Mouse (Mus musculus): ENCODE results near the gene Myo3b.

Myo3b gene

GRCm38 (mm10) chr2:70261703-70262564, 223.0 kb downstream of the Myo3b start:
- in situ Hi-C loops (cut with MboI, MseI) = no loop called here

GRCm38 (mm10) chr2:70262565-70263082, 223.7 kb downstream of the Myo3b start:
- in situ Hi-C loops (cut with MboI, MseI) = no loop called here

GRCm38 (mm10) chr2:70278425-70279277, 239.7 kb downstream of the Myo3b start:
- in situ Hi-C loops (cut with MboI, MseI) = no loop called here

GRCm38 (mm10) chr2:70284109-70284508, 245.2 kb downstream of the Myo3b start:
- in situ Hi-C loops (cut with MboI, MseI) = no loop called here

GRCm38 (mm10) chr2:70291063-70291462, 252.1 kb downstream of the Myo3b start:
- in situ Hi-C loops (cut with MboI, MseI) = no loop called here

- in situ Hi-C loops (cut with MboI, MseI) = no loop called here
Measured at GRCm38 (mm10) chr2:70292776-70293175, 253.8 kb downstream of the Myo3b start.

- in situ Hi-C loops (cut with MboI, MseI) = no loop called here
Measured at GRCm38 (mm10) chr2:70302905-70303304, 264.0 kb downstream of the Myo3b start.

- in situ Hi-C loops (cut with MboI, MseI) = no loop called here
Measured at GRCm38 (mm10) chr2:70315125-70315524, 276.2 kb downstream of the Myo3b start.

GRCm38 (mm10) chr2:70315734-70316133, 276.8 kb downstream of the Myo3b start:
- in situ Hi-C loops (cut with MboI, MseI) = no loop called here

- in situ Hi-C loops (cut with MboI, MseI) = no loop called here
Measured at GRCm38 (mm10) chr2:70317850-70318249, 278.9 kb downstream of the Myo3b start.

GRCm38 (mm10) chr2:70318861-70319555, 280.1 kb downstream of the Myo3b start:
- in situ Hi-C loops (cut with MboI, MseI) = no loop called here

- in situ Hi-C loops (cut with MboI, MseI) = no loop called here
Measured at GRCm38 (mm10) chr2:70322767-70323166, 283.8 kb downstream of the Myo3b start.

- in situ Hi-C loops (cut with MboI, MseI) = loop anchor here in 1 of 2 experiments (25.0 kb wide), 1 partner anchor 1360 kb away; no protein-coding TSS in a partner anchor
Measured at GRCm38 (mm10) chr2:70327602-70328001, 288.7 kb downstream of the Myo3b start.

GRCm38 (mm10) chr2:70332905-70333304, 294.0 kb downstream of the Myo3b start:
- in situ Hi-C loops (cut with MboI, MseI) = loop anchor here in 1 of 2 experiments (25.0 kb wide), 1 partner anchor 1354 kb away; no protein-coding TSS in a partner anchor

GRCm38 (mm10) chr2:70333553-70333952, 294.6 kb downstream of the Myo3b start:
- in situ Hi-C loops (cut with MboI, MseI) = loop anchor here in 1 of 2 experiments (25.0 kb wide), 1 partner anchor 1354 kb away; no protein-coding TSS in a partner anchor

- in situ Hi-C loops (cut with MboI, MseI) = loop anchor here in 1 of 2 experiments (25.0 kb wide), 1 partner anchor 1351 kb away; no protein-coding TSS in a partner anchor
Measured at GRCm38 (mm10) chr2:70336551-70336950, 297.6 kb downstream of the Myo3b start.

GRCm38 (mm10) chr2:70337208-70337611, 298.3 kb downstream of the Myo3b start:
- in situ Hi-C loops (cut with MboI, MseI) = loop anchor here in 1 of 2 experiments (25.0 kb wide), 1 partner anchor 1350 kb away; no protein-coding TSS in a partner anchor

GRCm38 (mm10) chr2:70337869-70338268, 298.9 kb downstream of the Myo3b start:
- in situ Hi-C loops (cut with MboI, MseI) = loop anchor here in 1 of 2 experiments (25.0 kb wide), 1 partner anchor 1349 kb away; no protein-coding TSS in a partner anchor

- in situ Hi-C loops (cut with MboI, MseI) = loop anchor here in 1 of 2 experiments (25.0 kb wide), 1 partner anchor 1348 kb away; no protein-coding TSS in a partner anchor
Measured at GRCm38 (mm10) chr2:70339061-70339460, 300.1 kb downstream of the Myo3b start.

- in situ Hi-C loops (cut with MboI, MseI) = loop anchor here in 1 of 2 experiments (25.0 kb wide), 1 partner anchor 1348 kb away; no protein-coding TSS in a partner anchor
Measured at GRCm38 (mm10) chr2:70339501-70339900, 300.6 kb downstream of the Myo3b start.

GRCm38 (mm10) chr2:70340224-70340623, 301.3 kb downstream of the Myo3b start:
- in situ Hi-C loops (cut with MboI, MseI) = loop anchor here in 1 of 2 experiments (25.0 kb wide), 1 partner anchor 1347 kb away; no protein-coding TSS in a partner anchor
